Mouse (Mus musculus): ENCODE measurements at regions not wholly inside any gene's neighbourhood (a gene's known extent, or its start where the extent isn't known, plus 50 kb on each side); places are given as distances from the start of the nearest gene placed in this dataset.
A peak's percentile ranks its signal among the peaks of the same experiment; 100 is the strongest.

DNA sequence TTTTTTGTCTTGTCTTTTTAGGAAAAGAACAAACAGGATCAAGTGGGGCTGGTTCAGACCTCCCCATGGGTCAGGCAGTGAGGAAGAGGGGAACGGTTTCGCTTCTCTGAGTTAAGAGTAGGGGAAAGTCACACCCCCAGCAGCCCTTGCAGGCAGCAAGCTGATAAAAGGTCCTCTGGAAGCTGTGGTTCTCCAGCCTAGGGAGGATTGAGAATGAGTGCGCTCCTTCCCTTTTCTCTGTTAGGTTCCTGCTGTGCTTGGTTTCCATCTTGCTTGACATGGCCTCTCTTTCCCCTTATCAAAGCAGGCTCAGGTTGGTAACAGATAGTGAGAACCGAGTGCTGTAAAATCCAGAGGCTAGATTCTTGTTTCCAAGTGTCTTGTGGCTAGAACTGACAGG is 157.8 kb upstream of the Prdm1 start:
- ATAC-seq (ENCODE audit: low read depth): peak; percentile 81
- Histone ChIP-seq H3K27me3 (no peaks in the 10 kb centered on the region), H3K4me1 (replicated peaks) (peaks cover 20% of the 10 kb centered on the region), H3K36me3 (no peaks in the 10 kb centered on the region), H3K4me3 (replicated peaks) (no peak overlapping the region), H3K9ac (no peak overlapping the region), H3K4me2 (peak overlapping the region; percentile 32; the same call in 1 of the 2 replicates), H3K9me3 (replicated peaks) (no peaks in the 10 kb centered on the region), H3K27ac (no peak overlapping the region)
- DNase-seq: peak; percentile 36
- WGBS (ENCODE audit: insufficient replicate concordance): 15% methylated on average over 4 of the region's 4 CpGs

DNA sequence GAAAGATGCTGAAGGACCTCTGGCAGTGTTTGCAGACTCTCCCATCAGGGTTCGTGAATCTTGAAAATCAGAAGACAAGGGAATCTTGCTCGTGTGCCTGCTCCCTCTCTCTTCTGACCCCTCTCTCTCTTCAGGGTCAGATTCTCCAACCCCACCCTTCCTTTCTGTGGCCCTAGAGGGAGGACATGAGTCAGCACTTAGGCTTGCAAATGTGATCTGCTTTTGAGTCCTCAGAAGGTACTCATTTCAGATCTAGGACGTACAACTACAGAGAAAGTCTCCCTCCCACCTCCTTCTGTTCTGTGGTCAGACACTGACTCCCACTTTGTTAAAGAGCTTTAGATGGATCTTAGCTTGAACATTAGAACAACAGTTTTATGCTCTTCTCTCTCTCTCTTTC is 156.9 kb upstream of the Prdm1 start:
- H3K36me3 ChIP-seq: no peaks in the 10 kb centered on the region
- peaks cover 20% of the 10 kb centered on the region for H3K4me1 ChIP-seq (replicated peaks)
- ATAC-seq (ENCODE audit: low read depth): no peak
- no peak overlapping the region for H3K4me2 ChIP-seq
- no peaks in the 10 kb centered on the region for H3K9me3 ChIP-seq (replicated peaks)
- DNase-seq: peak; percentile 4
- no peaks in the 10 kb centered on the region for H3K27me3 ChIP-seq
- 23% methylated on average over 3 of the region's 3 CpGs for WGBS (ENCODE audit: insufficient replicate concordance)
- no peak overlapping the region for H3K9ac ChIP-seq
- no peak overlapping the region for H3K4me3 ChIP-seq (replicated peaks)
- H3K27ac ChIP-seq: 0 out of 2 replicates have a peak overlapping the region, but pooled peaks have one; percentile 0

DNA sequence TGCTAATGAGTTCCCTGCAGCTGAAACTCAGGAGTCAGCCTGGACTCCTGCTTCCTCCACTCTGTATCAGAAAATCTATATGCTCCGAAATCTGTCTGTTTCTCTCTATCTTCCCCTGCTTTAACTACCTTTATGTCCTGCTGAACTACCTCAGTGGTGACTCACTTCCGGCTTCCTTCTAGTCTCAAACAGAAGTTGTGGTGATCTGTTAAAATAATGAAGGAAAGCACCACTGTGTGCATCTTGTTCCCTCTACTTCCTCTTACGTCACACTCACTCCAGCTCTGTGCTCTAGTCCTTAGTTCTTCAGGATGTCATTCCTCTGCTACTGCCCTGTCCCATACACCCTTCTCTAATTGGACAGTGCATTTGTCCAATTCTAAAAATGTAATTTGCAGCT is 148.2 kb upstream of the Prdm1 start:
- Histone ChIP-seq H3K9me3 (replicated peaks) (no peaks in the 10 kb centered on the region), H3K4me2 (no peak overlapping the region), H3K4me3 (replicated peaks) (no peak overlapping the region), H3K4me1 (replicated peaks) (no peaks in the 10 kb centered on the region), H3K27ac (no peak overlapping the region), H3K27me3 (no peaks in the 10 kb centered on the region), H3K36me3 (no peaks in the 10 kb centered on the region), H3K9ac (no peak overlapping the region)
- 36% methylated on average over 3 of the region's 3 CpGs for WGBS (ENCODE audit: insufficient replicate concordance)
- no peak for DNase-seq
- ATAC-seq (ENCODE audit: low read depth): no peak

DNA sequence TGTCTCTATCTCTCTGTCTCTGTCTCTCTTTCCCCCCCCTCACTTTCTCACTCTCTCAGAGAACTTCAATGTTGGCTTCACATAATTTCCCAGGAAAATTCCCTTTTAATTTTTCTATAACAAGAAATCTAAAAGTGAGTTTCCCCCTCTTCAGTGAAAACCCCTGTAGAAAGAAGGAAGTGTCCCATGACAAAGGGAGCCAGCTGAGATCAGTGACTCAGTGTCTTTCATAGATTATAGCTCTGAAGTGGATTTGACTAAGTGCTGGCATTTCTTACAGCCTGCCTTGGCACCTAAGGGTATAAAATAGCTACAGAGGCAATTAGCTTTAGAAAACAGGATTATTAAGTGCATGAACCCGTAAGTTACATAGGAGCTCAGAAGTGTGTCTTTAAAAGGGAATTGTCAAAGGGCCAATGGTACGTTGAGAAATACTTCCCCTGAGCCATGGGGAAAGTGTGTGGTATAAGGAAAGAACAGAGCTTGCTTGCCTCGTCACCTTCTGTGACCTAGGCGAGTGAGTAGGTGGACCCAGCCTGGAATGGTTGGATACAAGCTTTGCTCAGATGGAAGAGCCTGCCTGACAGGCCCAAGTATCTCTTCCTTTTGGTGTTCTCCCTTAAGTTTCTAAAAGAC is 137.3 kb upstream of the Prdm1 start:
- 61% methylated on average over 4 of the region's 4 CpGs for WGBS (ENCODE audit: insufficient replicate concordance)
- Histone ChIP-seq H3K4me3 (replicated peaks) (no peak overlapping the region), H3K9me3 (replicated peaks) (no peaks in the 10 kb centered on the region), H3K27me3 (no peaks in the 10 kb centered on the region), H3K36me3 (no peaks in the 10 kb centered on the region), H3K4me1 (replicated peaks) (no peaks in the 10 kb centered on the region), H3K27ac (no peak overlapping the region), H3K4me2 (no peak overlapping the region), H3K9ac (no peak overlapping the region)
- ATAC-seq (ENCODE audit: low read depth) (no peak), DNase-seq (no peak)

DNA sequence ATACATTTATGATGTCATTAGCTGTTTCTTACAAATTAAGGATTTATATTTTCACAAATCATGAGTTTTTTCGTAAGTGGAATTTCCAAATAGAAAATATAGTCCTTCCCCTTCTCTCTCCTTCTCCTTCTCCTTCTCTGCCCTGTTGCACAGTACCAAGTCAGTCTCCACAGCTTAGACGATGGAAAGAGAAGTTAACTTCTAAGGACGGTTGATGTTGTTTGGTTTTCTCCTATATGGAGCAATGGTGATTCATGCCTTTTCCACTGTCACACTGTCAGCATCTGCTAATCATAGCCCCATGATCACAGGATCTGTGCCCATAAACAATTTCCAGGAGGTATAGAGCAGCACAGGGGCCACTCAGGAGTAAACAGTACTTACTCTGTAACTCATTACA is 131.2 kb upstream of the Prdm1 start:
- 61% methylated on average over 3 of the region's 3 CpGs for WGBS (ENCODE audit: insufficient replicate concordance)
- H3K9me3 ChIP-seq (replicated peaks): no peaks in the 10 kb centered on the region
- no peak overlapping the region for H3K9ac ChIP-seq
- H3K27ac ChIP-seq: no peak overlapping the region
- ATAC-seq (ENCODE audit: low read depth) (no peak), DNase-seq (no peak)
- H3K36me3 ChIP-seq: no peaks in the 10 kb centered on the region
- no peak overlapping the region for H3K4me3 ChIP-seq (replicated peaks)
- H3K4me2 ChIP-seq: no peak overlapping the region
- no peaks in the 10 kb centered on the region for H3K4me1 ChIP-seq (replicated peaks)
- no peaks in the 10 kb centered on the region for H3K27me3 ChIP-seq

DNA sequence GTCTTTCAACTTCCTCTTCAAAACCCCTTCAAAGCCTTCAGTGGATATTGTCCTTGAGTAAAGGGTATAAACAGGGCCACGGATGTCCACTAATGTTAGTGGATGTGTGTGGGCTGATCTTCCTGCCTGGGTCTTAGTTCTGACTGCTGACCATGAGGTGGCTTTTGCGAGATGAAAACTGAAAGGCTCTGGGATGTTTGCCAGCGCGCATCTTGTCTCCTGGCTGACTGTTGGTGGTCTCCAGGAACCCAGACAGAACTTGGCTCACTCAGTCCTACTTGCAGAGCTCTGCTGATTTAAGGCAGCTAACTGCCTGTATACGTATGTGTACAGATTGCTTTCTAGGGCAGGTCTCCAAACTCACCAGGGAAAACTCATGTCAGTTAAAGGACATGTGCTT is 125.5 kb upstream of the Prdm1 start:
- DNase-seq (no peak), ATAC-seq (ENCODE audit: low read depth) (no peak)
- no peaks in the 10 kb centered on the region for H3K4me1 ChIP-seq (replicated peaks)
- no peaks in the 10 kb centered on the region for H3K27me3 ChIP-seq
- no peak overlapping the region for H3K4me2 ChIP-seq
- H3K36me3 ChIP-seq: no peaks in the 10 kb centered on the region
- WGBS (ENCODE audit: insufficient replicate concordance): 64% methylated on average over 5 of the region's 5 CpGs
- no peak overlapping the region for H3K4me3 ChIP-seq (replicated peaks)
- H3K9me3 ChIP-seq (replicated peaks): no peaks in the 10 kb centered on the region
- no peak overlapping the region for H3K27ac ChIP-seq
- H3K9ac ChIP-seq: no peak overlapping the region

DNA sequence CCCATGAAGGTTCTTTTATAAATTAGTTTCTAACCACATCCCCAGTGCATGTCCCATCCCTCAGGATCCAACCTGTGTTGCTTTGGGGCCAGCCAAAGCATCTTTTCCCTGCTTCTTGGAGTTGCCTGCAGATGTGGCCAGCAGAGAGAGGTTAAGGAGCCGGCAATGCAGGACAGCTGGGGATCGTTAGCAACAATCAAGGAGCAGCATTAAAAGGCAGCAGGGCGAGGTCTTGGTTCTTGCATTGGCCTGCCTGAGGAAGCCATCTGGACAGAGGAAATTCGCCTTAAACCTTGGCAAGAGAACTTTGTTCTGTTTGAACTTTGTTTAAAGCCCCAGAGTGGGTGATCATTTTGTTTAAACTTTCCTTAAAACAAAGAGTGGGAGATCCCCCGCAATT is 118.7 kb upstream of the Prdm1 start:
- Histone ChIP-seq H3K27me3 (no peaks in the 10 kb centered on the region), H3K36me3 (no peaks in the 10 kb centered on the region), H3K4me2 (no peak overlapping the region), H3K9ac (no peak overlapping the region), H3K4me1 (replicated peaks) (no peaks in the 10 kb centered on the region), H3K4me3 (replicated peaks) (no peak overlapping the region), H3K27ac (no peak overlapping the region), H3K9me3 (replicated peaks) (no peaks in the 10 kb centered on the region)
- ATAC-seq (ENCODE audit: low read depth) (no peak), DNase-seq (no peak)
- 43% methylated on average over 5 of the region's 5 CpGs for WGBS (ENCODE audit: insufficient replicate concordance)

DNA sequence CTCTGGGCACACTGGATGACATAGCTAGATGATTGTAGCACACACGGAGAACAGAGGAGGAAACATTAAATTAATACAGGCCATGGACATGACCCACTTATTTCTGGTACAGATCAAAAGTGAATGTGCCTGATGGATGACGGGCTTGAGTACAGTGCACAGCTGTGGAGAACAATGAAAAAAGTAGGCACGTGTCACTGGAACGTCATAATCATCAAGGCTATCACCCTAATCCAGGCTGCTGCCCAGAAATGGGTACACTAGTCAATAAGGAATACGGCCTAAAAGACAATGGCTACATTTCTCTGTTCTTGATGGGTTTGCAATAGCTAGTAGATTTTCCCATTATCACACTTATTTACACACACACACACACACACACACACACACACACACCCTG is 118.3 kb upstream of the Prdm1 start:
- Histone ChIP-seq H3K4me3 (replicated peaks) (no peak overlapping the region), H3K4me1 (replicated peaks) (no peaks in the 10 kb centered on the region), H3K9me3 (replicated peaks) (no peaks in the 10 kb centered on the region), H3K9ac (no peak overlapping the region), H3K36me3 (no peaks in the 10 kb centered on the region), H3K4me2 (no peak overlapping the region), H3K27ac (no peak overlapping the region), H3K27me3 (no peaks in the 10 kb centered on the region)
- DNase-seq (no peak), ATAC-seq (ENCODE audit: low read depth) (no peak)
- 74% methylated on average over 5 of the region's 5 CpGs for WGBS (ENCODE audit: insufficient replicate concordance)

DNA sequence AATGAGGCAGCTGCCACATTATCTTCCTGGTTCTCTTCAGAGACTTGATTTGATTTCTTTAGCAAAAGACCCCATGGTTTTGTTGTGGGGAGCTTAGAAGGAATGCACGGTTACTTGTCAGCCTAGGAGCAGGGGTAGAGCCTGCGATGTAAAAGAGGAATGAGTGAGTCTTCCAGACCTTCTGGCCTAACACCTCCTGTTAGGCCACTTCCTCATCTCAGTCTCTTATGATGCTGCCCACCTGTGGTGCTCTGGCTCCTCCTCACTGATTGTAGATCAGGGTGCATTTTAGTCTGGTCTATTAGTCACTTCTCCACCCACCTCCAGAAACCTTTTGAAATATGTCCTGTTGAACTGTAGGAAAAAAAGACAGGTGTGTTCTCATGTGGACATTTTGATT is 113.3 kb upstream of the Prdm1 start:
- Histone ChIP-seq H3K4me1 (replicated peaks) (peaks cover 3% of the 10 kb centered on the region), H3K9ac (no peak overlapping the region), H3K27me3 (no peaks in the 10 kb centered on the region), H3K36me3 (no peaks in the 10 kb centered on the region), H3K4me2 (no peak overlapping the region), H3K9me3 (replicated peaks) (no peaks in the 10 kb centered on the region), H3K27ac (no peak overlapping the region), H3K4me3 (replicated peaks) (no peak overlapping the region)
- ATAC-seq (ENCODE audit: low read depth) (no peak), DNase-seq (no peak)
- 77% methylated on average over 2 of the region's 2 CpGs for WGBS (ENCODE audit: insufficient replicate concordance)

DNA sequence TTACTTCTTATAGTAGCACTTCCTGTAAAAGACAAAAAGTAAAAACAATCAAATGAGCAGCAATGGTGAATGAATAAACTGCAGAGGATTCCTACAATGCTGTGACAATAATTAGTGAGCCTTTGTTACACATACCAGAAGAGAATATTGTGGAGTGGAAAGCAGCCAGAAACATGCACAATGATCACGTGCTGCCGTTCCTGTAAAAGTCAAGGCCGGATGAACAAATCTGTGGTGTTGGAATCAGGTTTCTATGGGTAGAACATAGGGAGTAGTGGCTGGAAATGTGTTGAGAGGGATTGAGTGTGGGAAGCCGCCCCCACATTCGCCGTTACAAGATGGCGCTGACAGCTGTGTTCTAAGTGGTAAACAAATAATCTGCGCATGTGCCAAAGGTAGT is 112.3 kb upstream of the Prdm1 start:
- Histone ChIP-seq H3K9me3 (replicated peaks) (no peaks in the 10 kb centered on the region), H3K27ac (no peak overlapping the region), H3K4me3 (replicated peaks) (no peak overlapping the region), H3K4me2 (no peak overlapping the region), H3K27me3 (no peaks in the 10 kb centered on the region), H3K4me1 (replicated peaks) (peaks cover 6% of the 10 kb centered on the region), H3K9ac (no peak overlapping the region), H3K36me3 (no peaks in the 10 kb centered on the region)
- DNase-seq (no peak), ATAC-seq (ENCODE audit: low read depth) (no peak)
- WGBS (ENCODE audit: insufficient replicate concordance): 86% methylated on average over 8 of the region's 8 CpGs

DNA sequence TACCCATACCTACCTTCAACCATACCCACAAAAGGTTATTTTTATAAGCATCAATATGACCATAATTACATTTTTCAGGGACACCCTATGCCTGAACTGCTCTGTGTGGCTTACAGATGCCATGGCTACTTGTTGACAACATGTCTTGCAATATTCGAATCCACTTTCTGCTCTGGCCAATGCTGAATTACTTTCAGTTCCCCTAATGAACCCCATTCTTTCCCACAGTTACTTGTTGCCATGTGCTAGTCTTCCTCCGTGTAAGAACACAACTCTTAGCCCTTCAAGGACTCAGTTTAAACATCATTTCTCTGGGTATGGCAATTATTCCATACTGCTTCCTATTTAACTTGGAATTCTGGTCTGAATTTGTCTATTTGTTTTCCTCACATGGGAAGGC is 110.4 kb upstream of the Prdm1 start:
- ATAC-seq (ENCODE audit: low read depth) (no peak), DNase-seq (no peak)
- no peak overlapping the region for H3K4me2 ChIP-seq
- H3K9ac ChIP-seq: no peak overlapping the region
- peaks cover 6% of the 10 kb centered on the region for H3K4me1 ChIP-seq (replicated peaks)
- H3K36me3 ChIP-seq: no peaks in the 10 kb centered on the region
- no peak overlapping the region for H3K4me3 ChIP-seq (replicated peaks)
- H3K27ac ChIP-seq: no peak overlapping the region
- WGBS (ENCODE audit: insufficient replicate concordance): 51% methylated on average over 2 of the region's 2 CpGs
- no peaks in the 10 kb centered on the region for H3K27me3 ChIP-seq
- H3K9me3 ChIP-seq (replicated peaks): no peaks in the 10 kb centered on the region

DNA sequence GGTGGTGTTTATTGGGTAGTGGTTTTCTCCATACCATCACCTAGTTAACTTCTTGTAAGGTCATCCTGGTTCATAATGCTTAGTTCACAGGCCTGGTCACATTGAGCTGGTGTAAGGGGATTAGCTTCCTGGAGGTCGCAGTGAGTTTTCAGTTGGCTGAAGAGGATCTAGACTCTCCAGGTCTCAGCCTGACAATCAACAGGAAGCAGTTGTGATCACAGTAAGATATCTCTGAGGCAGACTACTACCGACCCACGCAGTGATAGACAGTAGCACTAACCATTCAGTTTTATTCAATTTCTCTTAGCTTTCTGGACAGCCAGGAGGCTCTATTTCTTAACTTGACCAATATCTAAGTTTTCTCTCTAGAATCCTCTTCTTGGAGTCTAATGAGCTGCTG is 108.5 kb upstream of the Prdm1 start:
- DNase-seq (no peak), ATAC-seq (ENCODE audit: low read depth) (no peak)
- 12% methylated on average over 3 of the region's 3 CpGs for WGBS (ENCODE audit: insufficient replicate concordance)
- Histone ChIP-seq H3K36me3 (no peaks in the 10 kb centered on the region), H3K9ac (no peak overlapping the region), H3K9me3 (replicated peaks) (no peaks in the 10 kb centered on the region), H3K27ac (no peak overlapping the region), H3K27me3 (no peaks in the 10 kb centered on the region), H3K4me2 (no peak overlapping the region), H3K4me1 (replicated peaks) (peaks cover 6% of the 10 kb centered on the region), H3K4me3 (replicated peaks) (no peak overlapping the region)

All from liver, embryonic 13.5 days (tissue).